Mouse (Mus musculus) embryonic facial prominence, embryonic 14.5 days (tissue): ENCODE measurements around the gene Cenpb. TPM values are rescaled to one million over a fixed set of nuclear protein-coding genes. Genes with fewer than 3 reads are reported as not detected.

Experiments used
- ATAC-seq: fragments of 200-750 bp; cut with Nextera tagmentation; 2 replicates; pipeline ENCODE4 v1.8.0; 2017; ENCODE audit warnings: low read depth, moderate number of reproducible peaks, moderate TSS enrichment
- DNase-seq: peaks from one replicate; pipeline ENCODE4 v3.0.0-alpha.2; 2015; ENCODE audit warnings: low spot score
- H3K27ac ChIP-seq: fragments of 300-500 bp; sonication (generic); replicated peaks from 2 replicates; pipeline ENCODE4 v1.5.1; 2014; ENCODE audit warnings: low read depth, mild to moderate bottlenecking, low read length, moderate library complexity
- H3K27me3 ChIP-seq: fragments of 300-500 bp; sonication (generic); replicated peaks from 2 replicates; pipeline ENCODE4 v1.6.1; 2014; ENCODE audit warnings: low read length; ENCODE audit not compliant: control insufficient read depth, insufficient read depth
- H3K36me3 ChIP-seq: fragments of 300-500 bp; sonication (generic); 2 replicates; pipeline ENCODE4 v1.6.1; 2014; ENCODE audit warnings: low read length, mixed read lengths; ENCODE audit not compliant: control insufficient read depth, insufficient read depth
- H3K4me1 ChIP-seq: fragments of 300-500 bp; sonication (generic); 2 replicates; pipeline ENCODE4 v1.6.1; 2014; ENCODE audit warnings: antibody characterized with exemption, low read length; ENCODE audit not compliant: control insufficient read depth, insufficient read depth
- H3K4me2 ChIP-seq: fragments of 300-500 bp; sonication (generic); 2 replicates; pipeline ENCODE4 v1.6.1; 2014; ENCODE audit warnings: low read depth, mild to moderate bottlenecking, low read length, moderate library complexity, mixed read lengths
- H3K4me3 ChIP-seq: fragments of 300-500 bp; sonication (generic); 2 replicates; pipeline ENCODE4 v1.5.1; 2014; ENCODE audit warnings: low read depth, mild to moderate bottlenecking, low read length
- H3K9ac ChIP-seq: fragments of 300-500 bp; sonication (generic); 2 replicates; pipeline ENCODE4 v1.6.1; 2014; ENCODE audit warnings: low read depth, mild to moderate bottlenecking, low read length, moderate library complexity, mixed read lengths
- H3K9me3 ChIP-seq: fragments of 300-500 bp; sonication (generic); 2 replicates; pipeline ENCODE4 v1.6.1; 2016; ENCODE audit warnings: low read length; ENCODE audit not compliant: control insufficient read depth
- whole genome bisulfite sequencing: fragments of 180-500 bp; shearing (Covaris S2); extraction: QIAGEN DNeasy Blood & Tissue Kit; methylation state at CpG from one replicate; pipeline ENCODE4 v1.1.7; 2014; 5-methylcytosine and 5-hydroxymethylcytosine counted together
- polyA plus RNA-seq: library from polyadenylated mRNA; unstranded; fragments of >200 nt; fragmentation: Nextera tagmentation; extraction: Ambion mirVana; gene quantifications from 2 replicates; pipeline ENCODE4 v1.2.1, GENCODE M21; 2014

The Cenpb gene
- polyA plus RNA-seq, 1 experiment from 2014 or later: 10.6 TPM

DNA sequence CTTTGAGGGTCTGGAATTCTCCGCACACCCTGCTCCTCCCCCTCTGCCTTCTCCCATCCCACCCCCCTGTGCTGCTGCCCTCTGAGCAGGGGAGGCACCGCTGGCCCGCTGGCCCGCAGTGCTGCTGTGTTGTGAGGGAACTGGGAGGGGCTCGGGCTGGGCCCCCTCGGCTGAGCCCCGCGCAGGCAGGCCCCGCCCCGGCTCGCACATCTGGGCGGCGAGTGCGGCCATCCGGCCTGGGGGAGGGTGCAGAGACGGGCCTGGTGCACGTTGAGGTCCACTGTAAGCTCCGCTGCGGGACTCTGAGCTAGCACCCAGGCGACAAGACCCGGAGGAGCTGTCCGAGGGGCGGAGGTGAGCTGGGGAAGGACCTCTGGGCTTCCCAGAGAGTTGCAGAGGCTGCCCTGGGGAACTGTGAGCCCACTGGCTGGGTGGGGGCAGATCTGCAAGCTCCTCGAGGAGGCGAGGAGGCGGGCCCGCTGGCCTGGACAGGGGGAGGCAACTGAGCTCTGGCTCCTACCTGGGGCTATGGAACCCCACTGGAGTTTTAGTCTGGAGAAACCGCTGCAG is 52.6 kb downstream of the Cenpb start, which contains the start of gene Hspa12b:
TSS of gene Hspa12b (plus strand) at position 120 of the 570 bp plus-strand sequence.
- no peaks in the 10 kb centered on the region for H3K9me3 ChIP-seq
- DNase-seq (peak; percentile 89), ATAC-seq (peak; percentile 96)
- H3K4me2 ChIP-seq: peak within 1 kb of the TSS; percentile 80
- H3K36me3 ChIP-seq: 0 out of 2 replicates have a peak, but pooled peaks cover 4% of the 10 kb centered on the region
- peak within 1 kb of the TSS; percentile 88 for H3K27ac ChIP-seq
- peak within 1 kb of the TSS; percentile 89 for H3K9ac ChIP-seq
- peak within 1 kb of the TSS; percentile 74 for H3K4me3 ChIP-seq
- no peaks in the 10 kb centered on the region for H3K27me3 ChIP-seq
- WGBS: 4% methylated on average over 4 of the region's 28 CpGs
- H3K4me1 ChIP-seq: peaks cover 25% of the 10 kb centered on the region

- H3K4me3 ChIP-seq: peak overlapping the region; percentile 74
- 43% methylated on average over 9 of the region's 9 CpGs for WGBS
- no peaks in the 10 kb centered on the region for H3K36me3 ChIP-seq
- ATAC-seq (no peak), DNase-seq (no peak)
- H3K4me1 ChIP-seq: peaks cover 25% of the 10 kb centered on the region
- H3K4me2 ChIP-seq: peak overlapping the region; percentile 80
- no peaks in the 10 kb centered on the region for H3K27me3 ChIP-seq
- H3K9me3 ChIP-seq: no peaks in the 10 kb centered on the region
- peak overlapping the region; percentile 89 for H3K9ac ChIP-seq
- H3K27ac ChIP-seq: peak overlapping the region; percentile 88; the same call in 1 of the 2 replicates
Measured at GRCm38 (mm10) chr2:131125964-131126815, 53.7 kb downstream of the Cenpb start.

Other genes starting within 250 kb of the Cenpb start
- gene Gfra4, start 137.0 kb downstream of the Cenpb start, polyA plus RNA-seq: 31.5 and 32.0 TPM in 2 replicates
- gene Adam33, start 116.3 kb downstream of the Cenpb start, polyA plus RNA-seq: 18.4 and 22.7 TPM in 2 replicates
- gene Siglec1, start 93.3 kb downstream of the Cenpb start, polyA plus RNA-seq: 0.58 and 0.70 TPM in 2 replicates
- 9.2 and 10.9 TPM in 2 replicates for gene Hspa12b, start 52.8 kb downstream of the Cenpb start, polyA plus RNA-seq
- gene Gm11037, start 46.6 kb downstream of the Cenpb start, polyA plus RNA-seq: not detected in 2 replicates
- 64.6 and 69.4 TPM in 2 replicates for gene 1700037H04Rik, start 20.0 kb downstream of the Cenpb start, polyA plus RNA-seq
- 51.2 and 60.8 TPM in 2 replicates for gene Cdc25b, start 6.9 kb upstream of the Cenpb start, polyA plus RNA-seq
- 5.5 and 9.9 TPM in 2 replicates for gene Spef1, start 7.2 kb upstream of the Cenpb start, polyA plus RNA-seq
- gene Ap5s1, start 27.0 kb upstream of the Cenpb start, polyA plus RNA-seq: 23.5 and 25.1 TPM in 2 replicates
- 18.4 and 19.6 TPM in 2 replicates for gene Mavs, start 54.0 kb upstream of the Cenpb start, polyA plus RNA-seq
- gene Pank2, start 82.4 kb upstream of the Cenpb start, polyA plus RNA-seq: 36.0 and 40.1 TPM in 2 replicates
- 6.2 and 6.9 TPM in 2 replicates for gene Rnf24, start 172.8 kb upstream of the Cenpb start, polyA plus RNA-seq